Mouse (Mus musculus) liver, embryonic 14.5 days (tissue): ENCODE data around the gene Amotl2. TPM values are rescaled to one million over a fixed set of nuclear protein-coding genes. Genes with fewer than 3 reads are reported as not detected.

Source experiments
- ATAC-seq: fragments of 200-750 bp; cut with Nextera tagmentation; 2 replicates; pipeline ENCODE4 v1.8.0; 2017; ENCODE audit warnings: moderate number of reproducible peaks, mild to moderate bottlenecking, moderate library complexity; ENCODE audit not compliant: insufficient read depth
- DNase-seq, 3 experiments: peaks; one replicate each; pipeline ENCODE4 v3.0.0-alpha.2; 2012 to 2013; ENCODE audit warnings: low read depth in 3 of 3, low spot score in 3 of 3
- H3K27ac ChIP-seq: fragments of 300-500 bp; sonication (generic); 2 replicates; pipeline ENCODE4 v1.5.1; 2014; ENCODE audit warnings: moderate library complexity, mild to moderate bottlenecking, control low read depth, inconsistent platforms
- H3K27me3 ChIP-seq: fragments of 300-500 bp; sonication (generic); 2 replicates; pipeline ENCODE4 v1.6.1; 2014; ENCODE audit warnings: mild to moderate bottlenecking, low read length, moderate library complexity; ENCODE audit not compliant: control insufficient read depth, insufficient read depth
- H3K36me3 ChIP-seq: fragments of 300-500 bp; sonication (generic); replicated peaks from 2 replicates; pipeline ENCODE4 v1.6.1; 2014; ENCODE audit warnings: low read depth; ENCODE audit not compliant: control insufficient read depth, insufficient read depth
- H3K4me1 ChIP-seq, 2 experiments: fragments of 200-500 bp in 1 of 2; fragments of 300-500 bp in 1 of 2; sonication (generic) in 1 of 2; replicated peaks; 2 replicates each; pipeline ENCODE4 v1.6.1; 2012 to 2014; ENCODE audit warnings: antibody characterized with exemption in 1 of 2, inconsistent platforms in 1 of 2, low read length in 1 of 2; ENCODE audit not compliant: control insufficient read depth in 2 of 2, insufficient read depth in 2 of 2
- H3K4me2 ChIP-seq: fragments of 300-500 bp; sonication (generic); 2 replicates; pipeline ENCODE4 v1.6.1; 2014; ENCODE audit warnings: low read depth, mild to moderate bottlenecking, control low read depth, moderate library complexity
- H3K4me3 ChIP-seq, 2 experiments: fragments of 200-500 bp in 1 of 2; fragments of 300-500 bp in 1 of 2; sonication (generic) in 1 of 2; 2 replicates each; pipeline ENCODE4 v1.5.1; 2012 to 2014; ENCODE audit warnings: low read depth in 2 of 2, low read length in 2 of 2, mild to moderate bottlenecking in 2 of 2, control low read depth in 1 of 2, inconsistent platforms in 1 of 2, moderate library complexity in 1 of 2; ENCODE audit not compliant: insufficient read depth in 1 of 2
- H3K9ac ChIP-seq: fragments of 300-500 bp; sonication (generic); replicated peaks from 2 replicates; pipeline ENCODE4 v1.6.1; 2014; ENCODE audit warnings: mild to moderate bottlenecking, control low read depth, moderate library complexity
- H3K9me3 ChIP-seq: fragments of 300-500 bp; sonication (generic); 2 replicates; pipeline ENCODE4 v1.6.1; 2016; ENCODE audit warnings: low read length, mixed read lengths; ENCODE audit not compliant: control insufficient read depth
- CTCF ChIP-seq: IDR thresholded peaks from 2 replicates; pipeline ENCODE4 v1.5.1; 2016; ENCODE audit warnings: antibody characterized with exemption, low read depth, control low read depth
- EP300 ChIP-seq: IDR thresholded peaks from 2 replicates; pipeline ENCODE4 v1.6.1; 2016; ENCODE audit warnings: antibody characterized with exemption, low read depth
- WGBS: fragments of 180-500 bp; shearing (Covaris S2); extraction: QIAGEN DNeasy Blood & Tissue Kit; methylation state at CpG from one replicate; pipeline ENCODE4 v1.1.7; 2014; ENCODE audit not compliant: insufficient replicate concordance; 5-methylcytosine and 5-hydroxymethylcytosine counted together
- polyA plus RNA-seq, 2 experiments: library from polyadenylated mRNA; depleted of rRNA in 1 of 2; stranded (reverse) in 1 of 2; unstranded in 1 of 2; fragments of >200 nt; fragmentation: Nextera tagmentation in 1 of 2; extraction: Ambion mirVana in 1 of 2; gene quantifications; 2 replicates each; pipeline versions ENCODE4 v1.2.1 to v1.2.3; 2012 to 2014

The Amotl2 gene
- polyA plus RNA-seq, 2 experiments, result 2.5 to 2.6 TPM

- DNase-seq (no peak), ATAC-seq (no peak)
- H3K4me1 ChIP-seq, result no peaks in the 10 kb centered on the region; a peak in 1 of 4 replicates
- no peak for TF ChIP-seq EP300
- no peak for TF ChIP-seq CTCF
- H3K36me3 ChIP-seq, result no peaks in the 10 kb centered on the region
- no peak overlapping the region for H3K9ac ChIP-seq
- H3K9me3 ChIP-seq, result no peaks in the 10 kb centered on the region
- H3K27ac ChIP-seq, result no peak overlapping the region
- no peak overlapping the region for H3K4me2 ChIP-seq
- no peak overlapping the region for H3K4me3 ChIP-seq
- 52% methylated on average over 9 of the region's 9 CpGs for WGBS
- H3K27me3 ChIP-seq, result no peaks in the 10 kb centered on the region
Measured at GRCm38 (mm10) chr9:102755591-102756270, 39.3 kb downstream of the Amotl2 start.

- ATAC-seq (no peak), DNase-seq (no peak)
- no peak overlapping the region for H3K4me3 ChIP-seq
- H3K27me3 ChIP-seq, result no peaks in the 10 kb centered on the region
- TF ChIP-seq EP300 (no peak), CTCF (no peak)
- H3K36me3 ChIP-seq, result no peaks in the 10 kb centered on the region
- no peak overlapping the region for H3K27ac ChIP-seq
- H3K4me1 ChIP-seq, result no peaks in the 10 kb centered on the region; a peak in 1 of 4 replicates
- WGBS, result 57% methylated on average over 14 of the region's 14 CpGs
- H3K9me3 ChIP-seq, result no peaks in the 10 kb centered on the region
- no peak overlapping the region for H3K9ac ChIP-seq
- no peak overlapping the region for H3K4me2 ChIP-seq
Measured at GRCm38 (mm10) chr9:102756352-102756751, 39.9 kb downstream of the Amotl2 start.

DNA sequence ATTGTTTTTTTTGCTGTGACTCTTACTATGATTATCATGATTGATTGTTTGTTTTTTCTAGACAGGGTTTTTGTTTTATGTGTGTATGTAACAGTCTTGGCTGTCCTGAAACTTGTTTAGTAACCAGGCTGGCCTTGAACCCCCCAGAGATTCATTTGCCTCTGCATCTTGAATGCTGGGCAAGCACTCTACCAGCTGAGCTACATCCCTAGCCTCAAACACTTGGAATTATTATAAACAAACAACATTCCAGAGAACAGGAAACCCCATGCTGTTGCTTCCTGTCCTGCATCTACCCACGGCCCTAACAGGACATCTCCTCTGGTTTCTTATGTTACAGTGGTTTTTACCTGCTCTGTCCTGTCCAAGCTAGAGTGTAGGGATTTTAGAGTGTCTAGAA lies 42.4 kb downstream of the Amotl2 start:
- H3K4me3 ChIP-seq, result no peak overlapping the region
- no peak overlapping the region for H3K27ac ChIP-seq
- no peaks in the 10 kb centered on the region for H3K9me3 ChIP-seq
- no peak overlapping the region for H3K4me2 ChIP-seq
- H3K36me3 ChIP-seq, result no peaks in the 10 kb centered on the region
- TF ChIP-seq CTCF, result no peak
- DNase-seq, result no peak
- no peaks in the 10 kb centered on the region for H3K27me3 ChIP-seq
- no peaks in the 10 kb centered on the region for H3K4me1 ChIP-seq
- 17% methylated on average over 1 of the region's 1 CpGs for WGBS
- H3K9ac ChIP-seq, result no peak overlapping the region
- no peak for ATAC-seq

- WGBS, result 48% methylated on average over 5 of the region's 5 CpGs
- Histone ChIP-seq H3K4me2 (no peak overlapping the region), H3K36me3 (no peaks in the 10 kb centered on the region), H3K27me3 (no peaks in the 10 kb centered on the region), H3K9ac (no peak overlapping the region), H3K9me3 (no peaks in the 10 kb centered on the region), H3K4me3 (no peak overlapping the region), H3K4me1 (no peaks in the 10 kb centered on the region), H3K27ac (no peak overlapping the region)
- TF ChIP-seq CTCF (no peak), EP300 (no peak)
- ATAC-seq (no peak), DNase-seq (no peak)
Measured at GRCm38 (mm10) chr9:102759581-102760001, 43.1 kb downstream of the Amotl2 start.

DNA sequence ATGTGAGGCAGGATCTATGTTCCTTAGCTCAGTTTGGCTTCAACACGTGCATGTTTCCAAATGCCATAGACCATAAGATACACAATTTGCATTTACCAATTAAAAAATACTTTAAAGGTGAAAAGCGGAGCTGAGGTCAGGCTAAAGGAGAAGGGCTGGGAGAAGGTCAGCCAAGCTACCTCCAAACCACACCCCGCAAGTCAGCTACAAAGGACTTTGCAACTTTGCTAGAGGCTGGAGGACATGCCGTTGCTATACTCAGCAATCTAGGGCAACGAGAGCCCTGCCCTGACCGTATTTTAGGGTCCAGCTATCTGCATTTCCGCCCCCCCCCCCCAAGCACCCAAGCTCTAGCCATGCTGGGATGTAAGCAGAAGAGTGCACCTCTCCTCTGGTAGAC lies 45.1 kb downstream of the Amotl2 start:
- TF ChIP-seq CTCF (no peak), EP300 (no peak)
- 70% methylated on average over 7 of the region's 7 CpGs for WGBS
- Histone ChIP-seq H3K9ac (no peak overlapping the region), H3K27ac (no peak overlapping the region), H3K27me3 (no peaks in the 10 kb centered on the region), H3K4me3 (no peak overlapping the region), H3K4me1 (no peaks in the 10 kb centered on the region), H3K4me2 (no peak overlapping the region), H3K36me3 (no peaks in the 10 kb centered on the region), H3K9me3 (no peaks in the 10 kb centered on the region)
- DNase-seq, result no peak
- no peak for ATAC-seq
